Mouse (Mus musculus) hematopoietic stem cell, adult 5-6 weeks (primary cell): Measurements from ENCODE around the gene Shroom3. TPM values are rescaled to one million over a fixed set of nuclear protein-coding genes. Genes with fewer than 3 reads are reported as not detected.

Source experiments
- ATAC-seq, 2 experiments: fragments of 125-278 bp in 1 of 2; replicated peaks in 1 of 2; 2 replicates each; pipeline ENCODE4 v1.8.0; 2016 to 2017; ENCODE audit warnings: inconsistent platforms in 2 of 2, mild to moderate bottlenecking in 2 of 2, moderate number of reproducible peaks in 2 of 2, low read depth in 1 of 2, moderate TSS enrichment in 1 of 2; ENCODE audit not compliant: low FRiP score in 2 of 2, poor library complexity in 2 of 2, severe bottlenecking in 2 of 2, insufficient read depth in 1 of 2, low TSS enrichment in 1 of 2
- total RNA-seq: library from RNA; stranded (forward); fragments of 172-1452, 232-1000 nt; gene quantifications from 2 replicates; pipeline ENCODE4 v1.2.3, GENCODE M21; 2017

Shroom3 gene
- total RNA-seq, 1 experiment from 2014 or later, result 0.15 TPM

DNA sequence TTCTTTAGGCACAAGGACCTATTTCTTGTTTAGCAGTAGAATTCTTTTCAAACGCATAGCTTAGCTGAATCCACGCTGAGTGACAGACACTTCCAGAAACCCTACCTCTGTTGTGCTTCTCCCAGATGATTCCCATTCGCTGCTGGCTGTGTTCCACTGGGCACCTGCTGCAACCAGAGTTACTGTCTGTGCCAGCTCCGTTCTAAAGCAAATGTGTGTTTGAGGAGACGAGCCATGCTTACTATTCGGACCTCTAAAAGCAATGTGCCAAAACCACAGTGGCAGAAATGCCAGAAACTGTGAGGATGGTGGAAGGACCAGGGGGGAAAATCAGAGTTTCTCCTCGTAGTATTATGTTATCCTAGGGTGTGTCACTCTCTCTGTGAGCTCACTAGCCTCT is 173.9 kb downstream of the Shroom3 start:
- ATAC-seq, result no peak

DNA sequence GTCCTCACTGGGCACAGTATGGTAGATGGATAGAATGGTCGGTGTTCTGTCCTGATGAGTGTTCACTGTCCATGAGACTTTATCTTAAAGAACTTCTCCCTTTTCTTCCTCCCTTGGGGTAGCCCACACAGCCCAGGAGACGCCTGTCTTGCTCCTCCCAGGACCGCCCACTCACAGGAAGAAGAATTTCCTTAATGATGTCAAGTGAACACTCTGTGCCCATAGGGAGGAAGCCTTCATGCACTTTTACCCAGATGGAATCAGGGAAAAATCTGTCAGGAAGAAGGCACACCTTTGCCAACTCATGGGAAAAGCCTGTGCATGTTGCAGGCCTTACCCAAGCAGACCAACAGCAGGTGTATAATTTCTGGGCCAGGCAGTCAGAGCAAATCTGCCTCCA is 174.9 kb downstream of the Shroom3 start:
- ATAC-seq, result no peak

DNA sequence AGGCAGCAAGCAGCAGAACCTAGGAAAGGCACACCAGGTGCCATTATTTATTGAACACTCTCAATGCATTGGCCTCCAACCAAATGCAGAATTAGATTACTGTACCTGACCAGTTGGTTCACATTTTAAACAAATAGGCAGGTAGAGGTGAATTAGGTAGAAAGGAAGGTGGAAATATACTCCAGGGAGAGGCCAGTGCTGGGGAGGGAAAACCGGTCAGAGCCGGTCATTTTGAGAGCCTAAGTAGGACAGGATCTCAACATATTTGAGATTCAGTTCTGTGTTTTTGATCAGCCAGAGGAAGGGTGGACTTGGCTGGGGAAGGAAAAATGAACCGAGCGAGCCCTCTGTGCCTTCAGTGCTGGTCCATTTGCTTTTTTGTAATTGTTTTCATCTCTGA is 175.3 kb downstream of the Shroom3 start:
- ATAC-seq, result no peak

DNA sequence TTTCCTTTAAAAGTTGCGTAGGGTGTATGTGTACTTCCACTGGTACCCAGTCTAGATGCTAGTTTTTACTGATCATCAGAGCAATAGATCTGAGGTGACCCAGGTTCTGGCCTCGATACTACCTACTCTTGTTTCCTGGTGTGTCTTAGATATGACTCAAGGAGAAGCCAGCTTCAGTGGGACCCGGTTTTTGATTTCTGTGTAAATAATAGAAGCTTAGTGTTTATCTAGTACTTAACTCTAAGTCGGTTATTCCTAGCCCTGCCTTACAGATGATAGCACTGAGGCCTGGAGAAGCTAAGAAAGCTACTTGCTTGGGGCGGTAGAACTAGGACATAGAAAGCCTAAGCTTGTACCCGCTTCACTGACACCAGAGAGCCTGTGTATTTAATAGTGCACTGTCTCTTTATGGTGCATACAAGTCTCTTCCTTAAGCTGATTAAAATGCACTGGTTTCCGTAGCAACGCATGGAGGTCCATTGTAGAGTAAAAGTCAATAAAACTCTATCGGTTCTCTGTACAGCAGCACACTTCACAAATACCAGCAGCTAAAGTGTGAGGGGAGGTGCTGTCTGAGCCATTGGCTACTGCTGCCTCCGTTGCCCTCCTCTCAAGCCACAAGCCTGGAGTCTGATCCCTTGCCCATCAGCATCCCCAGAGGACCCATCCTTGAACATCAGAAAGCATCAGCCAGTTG is 178.3 kb downstream of the Shroom3 start:
- ATAC-seq, result no peak

- no peak for ATAC-seq
Observed at GRCm38 (mm10) chr5:92865090-92865489, 181.9 kb downstream of the Shroom3 start.

GRCm38 (mm10) chr5:92866546-92866945 is 183.3 kb downstream of the Shroom3 start:
- no peak for ATAC-seq

DNA sequence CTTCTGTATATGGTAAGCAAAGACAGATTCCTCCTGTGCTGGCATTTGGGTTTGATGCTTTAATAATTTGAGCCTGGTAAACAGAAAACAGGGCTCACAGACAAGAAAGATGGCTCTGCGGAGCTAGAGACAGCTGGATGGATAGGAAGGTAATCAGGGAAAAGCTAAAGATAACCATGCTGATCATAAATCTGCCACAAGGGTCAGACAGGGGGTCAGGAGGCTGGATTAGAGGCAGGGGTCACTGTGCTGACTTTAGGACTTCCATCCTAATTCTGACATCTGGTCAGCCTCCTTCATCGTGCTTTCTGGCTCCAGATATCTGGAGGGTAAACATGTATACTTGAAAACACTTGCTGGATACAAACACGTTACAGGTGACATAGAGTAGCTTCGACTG is 184.0 kb downstream of the Shroom3 start:
- no peak for ATAC-seq

- ATAC-seq, result no peak
Observed at GRCm38 (mm10) chr5:92868231-92868630, 185.0 kb downstream of the Shroom3 start.

GRCm38 (mm10) chr5:92871048-92871447 is 187.8 kb downstream of the Shroom3 start:
- ATAC-seq, result no peak

DNA sequence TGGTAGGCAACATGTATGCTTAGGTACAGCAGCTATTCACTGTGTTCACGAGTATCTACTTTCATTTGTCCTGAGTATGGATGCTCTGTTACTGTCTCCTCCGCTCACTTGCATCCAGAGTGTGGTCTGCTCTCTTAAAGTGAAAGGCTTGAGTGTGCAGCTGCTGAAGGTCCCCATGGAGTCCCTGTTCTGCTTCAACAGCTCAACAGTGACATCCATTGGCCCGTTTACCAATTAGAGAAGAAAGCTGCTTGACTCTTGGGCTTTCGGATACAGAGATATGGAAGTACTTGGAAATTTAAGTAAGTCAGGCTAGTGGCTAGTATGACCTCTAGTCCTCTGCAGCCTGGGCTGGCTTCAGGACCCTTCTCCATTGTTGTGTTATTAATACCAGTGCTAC is 188.9 kb downstream of the Shroom3 start:
- ATAC-seq, result no peak

DNA sequence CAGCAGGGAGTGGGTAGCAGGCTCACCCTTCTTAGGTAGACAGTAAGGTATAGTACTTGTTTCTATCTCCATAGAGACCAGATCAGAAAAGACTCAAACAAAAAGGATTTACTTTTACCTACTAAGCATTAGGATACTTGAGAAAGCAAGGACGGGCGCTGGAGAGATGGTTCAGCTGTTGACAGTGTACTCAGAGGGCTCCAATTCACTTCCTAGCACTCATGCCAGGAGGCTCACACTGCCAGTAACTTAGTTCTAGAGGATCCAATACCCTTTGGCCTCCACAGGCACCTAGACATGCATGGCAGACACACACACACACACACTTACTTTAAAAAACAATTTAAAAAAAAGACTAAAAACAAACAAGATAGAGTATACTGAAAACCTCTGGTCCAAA is 189.8 kb downstream of the Shroom3 start:
- no peak for ATAC-seq

DNA sequence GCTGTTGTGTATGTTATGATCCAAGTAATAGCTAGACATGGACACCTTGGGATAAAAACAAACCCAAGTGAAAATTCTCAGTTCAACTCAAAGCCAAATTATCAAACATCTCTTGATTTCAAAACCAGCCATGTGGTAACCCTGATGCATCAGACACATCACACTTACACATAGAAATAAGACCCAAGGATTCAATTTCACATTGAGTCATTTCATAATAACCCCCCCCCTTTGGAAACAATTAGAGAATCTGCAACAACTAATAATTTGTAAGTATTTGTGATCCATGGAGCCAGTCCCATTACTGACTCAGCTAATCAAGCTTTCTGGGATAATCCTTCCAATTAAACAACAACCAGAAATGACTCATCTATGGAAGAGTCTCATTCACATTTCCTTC is 190.3 kb downstream of the Shroom3 start:
- ATAC-seq, result no peak

GRCm38 (mm10) chr5:92875836-92876235 is 192.6 kb downstream of the Shroom3 start:
- ATAC-seq, result no peak

- no peak for ATAC-seq
Observed at GRCm38 (mm10) chr5:92877104-92877503, 193.9 kb downstream of the Shroom3 start.

DNA sequence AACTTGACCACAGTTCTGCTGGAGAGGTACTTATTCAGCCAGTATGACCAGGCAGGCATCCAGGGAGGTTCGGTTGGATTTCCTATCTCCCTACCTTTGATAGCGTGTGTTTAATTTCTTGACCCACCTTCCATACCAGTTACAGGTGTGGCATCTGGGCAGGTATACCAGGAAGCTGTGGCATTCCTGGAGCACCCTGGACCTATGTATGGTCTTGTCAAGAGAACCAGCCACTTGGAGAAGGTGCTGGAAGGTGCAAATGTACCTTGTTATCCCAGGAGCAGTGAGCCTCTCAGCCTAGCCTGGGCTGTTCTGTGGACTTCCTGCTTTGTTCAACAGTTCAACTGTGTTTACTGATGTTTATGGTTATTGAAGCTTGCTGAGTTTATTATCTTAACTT is 197.2 kb downstream of the Shroom3 start:
- no peak for ATAC-seq

GRCm38 (mm10) chr5:92880893-92881292 is 197.7 kb downstream of the Shroom3 start:
- ATAC-seq, result no peak

GRCm38 (mm10) chr5:92886141-92886540 is 202.9 kb downstream of the Shroom3 start:
- ATAC-seq, result 0 out of 4 replicates have a peak, but pooled peaks have one; percentile 21 to 22

GRCm38 (mm10) chr5:92887501-92887900 is 204.3 kb downstream of the Shroom3 start:
- ATAC-seq, result no peak

GRCm38 (mm10) chr5:92888628-92889241 is 205.5 kb downstream of the Shroom3 start:
- no peak for ATAC-seq
